Mouse (Mus musculus): ENCODE measurements at regions not wholly inside any gene's neighbourhood (a gene's known extent, or its start where the extent isn't known, plus 50 kb on each side); places are given as distances from the start of the nearest gene placed in this dataset.

DNA sequence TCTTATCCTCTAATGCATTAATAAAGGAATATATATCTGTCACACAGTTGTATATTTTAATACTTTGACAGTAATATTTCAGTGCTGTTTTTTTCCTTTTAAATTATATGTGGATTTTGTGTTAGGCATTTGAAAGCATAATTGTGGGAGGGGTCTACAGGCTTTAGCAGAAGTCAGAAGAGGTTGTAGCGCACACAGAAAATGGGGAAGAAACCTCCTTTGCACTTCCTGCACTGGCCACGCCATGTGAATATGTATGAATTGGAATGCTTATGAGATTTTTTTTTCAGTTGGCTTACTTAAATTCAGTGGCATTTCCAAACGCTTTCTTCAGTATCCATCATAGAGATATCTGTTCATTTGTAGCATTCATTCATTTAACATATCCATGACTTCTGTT is 125.1 kb downstream of the Lmo4 start:
- Histone ChIP-seq H3K9ac (ENCODE audit: low read depth, low read length) (no peak overlapping the region), H3K4me2 (ENCODE audit: low read length) (no peak overlapping the region), H3K27me3 (ENCODE audit: insufficient read depth, low read length) (no peaks in the 10 kb centered on the region), H3K36me3 (ENCODE audit: insufficient read depth, low read length) (no peaks in the 10 kb centered on the region), H3K27ac (no peak overlapping the region), H3K4me1 (replicated peaks; ENCODE audit: insufficient read depth, low read length) (no peaks in the 10 kb centered on the region), H3K4me3 (replicated peaks; ENCODE audit: low read depth, low read length) (no peak overlapping the region), H3K9me3 (replicated peaks; ENCODE audit: low read length) (no peaks in the 10 kb centered on the region)
- ATAC-seq (replicated peaks; ENCODE audit: low FRiP score, low read depth), result no peak
- DNase-seq (ENCODE audit: low spot score), result no peak
- 91% methylated on average over 3 of the region's 3 CpGs for WGBS
- no peak for TF ChIP-seq CTCF (IDR thresholded peaks at IDR 0.05; ENCODE audit: low read depth)

DNA sequence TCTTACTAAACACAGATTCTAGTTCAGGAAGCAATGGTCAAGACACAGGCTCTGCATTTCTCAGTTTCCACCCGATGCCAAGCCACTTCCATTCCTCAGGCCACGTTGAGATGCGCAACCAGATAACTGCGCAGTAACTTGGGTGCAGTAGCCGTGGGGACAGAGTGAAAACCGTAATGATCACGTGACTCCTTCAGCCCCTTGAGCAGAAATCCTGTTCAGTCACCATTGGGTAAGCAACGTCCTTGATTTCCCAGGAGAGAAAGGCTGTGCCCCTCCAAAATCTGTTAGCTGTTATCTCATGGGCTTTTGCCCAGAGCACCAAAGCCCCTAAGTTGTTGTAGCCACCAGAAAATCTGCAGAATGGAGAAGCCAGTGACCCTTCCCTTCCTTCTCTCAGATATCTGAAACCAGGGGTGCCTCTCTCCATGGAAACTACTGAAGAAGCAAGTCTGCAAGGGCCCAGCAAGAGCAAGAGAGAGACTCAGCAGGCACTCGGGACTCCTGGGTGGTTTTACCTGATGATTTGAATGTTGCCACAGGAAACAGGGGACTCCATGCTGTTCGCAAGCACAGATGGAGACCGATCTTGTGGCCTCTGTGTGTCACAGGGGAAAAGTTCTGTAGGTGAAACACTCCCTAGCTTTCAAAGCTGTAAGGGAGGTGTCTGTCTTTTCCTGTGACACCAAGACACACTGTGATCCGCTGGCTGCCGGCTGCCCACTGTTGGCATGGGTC is 126.7 kb downstream of the Lmo4 start:
- Histone ChIP-seq H3K9ac (ENCODE audit: low read depth, low read length) (no peak overlapping the region), H3K27me3 (ENCODE audit: insufficient read depth, low read length) (no peaks in the 10 kb centered on the region), H3K4me1 (replicated peaks; ENCODE audit: insufficient read depth, low read length) (no peaks in the 10 kb centered on the region), H3K27ac (no peak overlapping the region), H3K36me3 (ENCODE audit: insufficient read depth, low read length) (no peaks in the 10 kb centered on the region), H3K4me2 (ENCODE audit: low read length) (no peak overlapping the region), H3K4me3 (replicated peaks; ENCODE audit: low read depth, low read length) (no peak overlapping the region), H3K9me3 (replicated peaks; ENCODE audit: low read length) (no peaks in the 10 kb centered on the region)
- ATAC-seq (replicated peaks; ENCODE audit: low FRiP score, low read depth) (no peak), DNase-seq (ENCODE audit: low spot score) (no peak)
- WGBS, result 72% methylated on average over 13 of the region's 13 CpGs
- TF ChIP-seq CTCF (IDR thresholded peaks at IDR 0.05; ENCODE audit: low read depth), result no peak

DNA sequence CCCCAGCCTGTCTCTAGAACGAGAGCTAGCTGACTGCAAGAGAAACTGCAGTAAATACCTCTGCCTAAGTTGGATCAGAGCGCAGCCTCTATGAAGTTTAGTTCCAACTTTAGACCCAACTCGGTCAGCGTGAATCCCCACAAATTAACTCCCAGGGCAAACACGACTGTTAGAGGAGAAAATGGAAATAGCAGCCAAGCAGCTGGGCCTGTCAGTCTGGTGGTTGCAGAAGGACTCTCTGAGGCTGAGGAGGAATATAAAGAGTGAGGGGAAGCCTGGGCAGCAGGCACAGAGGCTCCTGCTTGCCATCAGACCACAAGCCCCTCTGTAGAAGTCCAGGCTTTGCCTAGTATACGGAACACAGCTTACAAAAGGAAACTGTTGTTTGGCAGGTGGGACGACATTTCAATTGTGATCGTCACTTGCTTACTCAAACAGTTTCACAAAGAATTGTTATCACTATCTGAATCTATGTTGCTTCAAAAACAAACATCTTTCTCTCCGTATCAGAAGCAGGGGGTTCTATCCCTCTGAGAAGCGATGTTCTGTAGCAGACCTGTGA is 135.0 kb downstream of the Lmo4 start:
- TF ChIP-seq CTCF (IDR thresholded peaks at IDR 0.05; ENCODE audit: low read depth), result no peak
- Histone ChIP-seq H3K4me2 (ENCODE audit: low read length) (no peak overlapping the region), H3K27ac (no peak overlapping the region), H3K4me1 (replicated peaks; ENCODE audit: insufficient read depth, low read length) (no peaks in the 10 kb centered on the region), H3K9ac (ENCODE audit: low read depth, low read length) (no peak overlapping the region), H3K27me3 (ENCODE audit: insufficient read depth, low read length) (no peaks in the 10 kb centered on the region), H3K9me3 (replicated peaks; ENCODE audit: low read length) (no peaks in the 10 kb centered on the region), H3K36me3 (ENCODE audit: insufficient read depth, low read length) (no peaks in the 10 kb centered on the region), H3K4me3 (replicated peaks; ENCODE audit: low read depth, low read length) (no peak overlapping the region)
- WGBS, result 75% methylated on average over 10 of the region's 10 CpGs
- DNase-seq (ENCODE audit: low spot score), result peak; percentile 3
- ATAC-seq (replicated peaks; ENCODE audit: low FRiP score, low read depth), result no peak

DNA sequence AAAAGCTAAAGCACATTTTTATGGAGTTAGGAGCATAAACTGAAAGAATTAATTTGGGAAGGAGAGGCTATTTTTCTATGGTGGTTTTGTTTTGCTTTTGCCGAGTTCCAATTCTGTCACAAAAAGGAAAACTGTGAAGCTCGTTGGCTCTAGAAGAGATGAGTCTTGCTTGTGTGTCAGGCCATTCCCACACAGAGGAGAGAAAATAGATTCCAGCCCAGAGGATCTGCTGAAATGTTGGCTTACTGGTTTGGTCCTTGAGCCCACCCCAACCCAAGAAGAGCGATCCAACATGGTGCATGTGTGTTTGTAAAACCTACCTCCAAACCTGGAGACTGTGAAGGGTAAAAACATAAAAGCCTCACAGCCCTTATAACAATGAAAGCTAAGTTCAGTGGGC is 138.0 kb downstream of the Lmo4 start:
- DNase-seq (ENCODE audit: low spot score) (no peak), ATAC-seq (replicated peaks; ENCODE audit: low FRiP score, low read depth) (no peak)
- Histone ChIP-seq H3K4me1 (replicated peaks; ENCODE audit: insufficient read depth, low read length) (no peaks in the 10 kb centered on the region), H3K27ac (no peak overlapping the region), H3K9me3 (replicated peaks; ENCODE audit: low read length) (no peaks in the 10 kb centered on the region), H3K4me2 (ENCODE audit: low read length) (no peak overlapping the region), H3K9ac (ENCODE audit: low read depth, low read length) (no peak overlapping the region), H3K27me3 (ENCODE audit: insufficient read depth, low read length) (no peaks in the 10 kb centered on the region), H3K36me3 (ENCODE audit: insufficient read depth, low read length) (no peaks in the 10 kb centered on the region), H3K4me3 (replicated peaks; ENCODE audit: low read depth, low read length) (no peak overlapping the region)
- 79% methylated on average over 3 of the region's 3 CpGs for WGBS
- TF ChIP-seq CTCF (IDR thresholded peaks at IDR 0.05; ENCODE audit: low read depth), result no peak

DNA sequence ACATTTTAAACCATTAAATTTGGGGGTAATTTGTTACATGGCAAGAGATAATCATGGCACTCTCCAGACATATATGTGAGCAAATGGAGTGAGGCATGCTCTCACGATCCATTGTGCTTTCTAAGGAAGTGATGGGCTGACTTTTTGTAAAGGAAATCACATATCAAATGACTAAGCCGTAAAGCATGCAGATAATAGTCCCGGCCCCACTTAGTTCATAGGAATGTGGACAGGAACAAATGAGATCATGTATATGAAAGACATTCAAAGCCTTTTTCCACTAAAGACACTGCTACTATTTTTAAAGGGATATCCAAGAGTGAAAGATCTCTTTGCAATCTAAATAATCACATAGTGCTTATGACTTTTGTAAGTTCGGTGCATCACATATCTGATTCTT is 146.9 kb downstream of the Lmo4 start:
- H3K4me3 ChIP-seq (replicated peaks; ENCODE audit: low read depth, low read length), result no peak overlapping the region
- no peaks in the 10 kb centered on the region for H3K27me3 ChIP-seq (ENCODE audit: insufficient read depth, low read length)
- no peak for TF ChIP-seq CTCF (IDR thresholded peaks at IDR 0.05; ENCODE audit: low read depth)
- ATAC-seq (replicated peaks; ENCODE audit: low FRiP score, low read depth) (no peak), DNase-seq (ENCODE audit: low spot score) (peak; percentile 40)
- no peaks in the 10 kb centered on the region for H3K36me3 ChIP-seq (ENCODE audit: insufficient read depth, low read length)
- H3K9ac ChIP-seq (ENCODE audit: low read depth, low read length), result no peak overlapping the region
- H3K4me1 ChIP-seq (replicated peaks; ENCODE audit: insufficient read depth, low read length), result no peaks in the 10 kb centered on the region
- H3K27ac ChIP-seq, result no peak overlapping the region
- H3K9me3 ChIP-seq (replicated peaks; ENCODE audit: low read length), result no peaks in the 10 kb centered on the region
- WGBS, result 42% methylated on average over 4 of the region's 4 CpGs
- H3K4me2 ChIP-seq (ENCODE audit: low read length), result no peak overlapping the region

DNA sequence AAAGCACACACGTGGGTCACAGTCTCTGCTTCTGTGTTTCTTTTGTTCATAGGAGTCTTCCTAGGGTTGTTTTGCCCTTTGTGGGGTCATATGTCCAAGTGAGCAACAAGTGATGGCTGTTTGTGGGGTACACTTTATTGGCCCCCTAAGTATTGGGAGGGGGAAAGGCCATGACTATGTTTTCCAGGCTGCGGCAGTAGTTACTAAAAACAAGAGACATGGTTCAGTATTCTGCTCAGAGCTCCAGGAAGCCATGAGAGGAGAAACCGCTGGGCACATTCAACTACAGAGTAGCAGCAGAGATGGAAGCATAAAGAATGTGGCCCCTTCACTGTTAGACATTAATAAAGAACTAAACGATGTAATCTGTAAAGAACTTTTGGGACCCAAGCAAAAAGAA is 154.7 kb downstream of the Lmo4 start:
- Histone ChIP-seq H3K4me1 (replicated peaks; ENCODE audit: insufficient read depth, low read length) (no peaks in the 10 kb centered on the region), H3K4me2 (ENCODE audit: low read length) (no peak overlapping the region), H3K36me3 (ENCODE audit: insufficient read depth, low read length) (no peaks in the 10 kb centered on the region), H3K9ac (ENCODE audit: low read depth, low read length) (no peak overlapping the region), H3K4me3 (replicated peaks; ENCODE audit: low read depth, low read length) (no peak overlapping the region), H3K9me3 (replicated peaks; ENCODE audit: low read length) (no peaks in the 10 kb centered on the region), H3K27ac (no peak overlapping the region), H3K27me3 (ENCODE audit: insufficient read depth, low read length) (no peaks in the 10 kb centered on the region)
- ATAC-seq (replicated peaks; ENCODE audit: low FRiP score, low read depth), result no peak
- no peak for TF ChIP-seq CTCF (IDR thresholded peaks at IDR 0.05; ENCODE audit: low read depth)
- WGBS, result 83% methylated on average over 4 of the region's 4 CpGs
- DNase-seq (ENCODE audit: low spot score), result no peak
